Mouse (Mus musculus): ENCODE data around the gene Nptxr. TPM values are rescaled to one million over a fixed set of nuclear protein-coding genes. Genes with fewer than 3 reads are reported as not detected.

The Nptxr gene
- total RNA-seq, 2 experiments from 2014 or later: 0.33 to 0.44 TPM

DNA sequence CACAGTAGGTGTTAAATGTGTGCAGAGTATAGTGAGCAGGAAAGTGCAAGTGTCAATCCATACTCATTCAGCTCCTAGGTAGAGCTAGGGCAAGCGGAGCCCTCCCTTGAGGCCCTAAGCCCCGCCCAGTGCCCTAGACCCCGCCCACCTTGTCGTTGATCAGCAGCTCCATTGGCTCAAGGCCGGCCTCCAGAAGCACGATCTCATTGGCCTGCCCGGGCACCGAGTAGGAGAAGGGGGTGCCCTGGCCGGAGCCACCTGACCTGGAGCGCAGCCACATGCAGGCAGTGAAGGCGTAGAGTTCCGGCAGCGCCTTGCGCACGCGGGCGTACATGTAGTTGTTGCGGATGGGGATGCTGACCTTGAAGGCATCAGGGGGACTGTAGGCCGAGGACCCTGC, 12.1 kb downstream of the Nptxr start:
- ATAC-seq (ENCODE audit: poor library complexity, severe bottlenecking): no peak

DNA sequence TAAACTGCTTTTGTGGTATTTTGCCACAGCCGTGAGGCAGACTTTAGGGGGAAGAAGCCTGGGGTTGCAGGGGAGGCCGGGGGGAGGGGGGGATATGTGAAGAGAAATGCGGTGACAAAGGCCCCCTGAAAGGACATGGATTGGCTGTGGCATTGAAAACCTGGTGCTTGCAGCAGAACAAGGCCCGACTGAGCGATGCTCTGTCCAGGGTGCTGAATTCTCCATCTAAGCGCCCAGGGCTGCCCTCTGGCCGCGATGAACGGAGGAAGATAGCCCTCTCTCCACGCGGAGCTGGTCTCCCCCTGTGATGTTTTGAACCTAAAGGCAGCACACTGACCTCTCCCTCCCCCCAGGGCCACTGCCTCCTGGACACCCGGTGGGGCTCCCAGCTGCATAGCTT, 13.1 kb downstream of the Nptxr start:
- ATAC-seq (ENCODE audit: poor library complexity, severe bottlenecking): no peak

DNA sequence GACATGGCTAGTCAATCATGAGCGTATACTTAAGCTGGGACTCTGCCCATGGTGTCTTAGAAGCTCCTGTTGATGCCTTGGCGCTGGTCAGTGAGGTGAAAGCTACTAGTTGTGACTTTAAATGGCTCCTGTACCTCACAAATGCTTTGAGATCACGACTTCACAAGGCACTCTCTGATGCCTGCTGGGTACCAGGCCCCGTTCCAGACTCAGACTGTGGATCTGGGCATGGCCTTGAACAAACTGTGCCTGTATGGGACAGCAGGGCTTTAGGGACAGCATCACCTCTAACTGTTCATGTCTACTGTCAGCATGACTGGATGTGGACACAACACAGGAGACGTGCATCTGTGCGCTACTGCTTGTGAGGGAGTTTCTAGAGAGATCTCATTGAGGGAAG, 13.7 kb downstream of the Nptxr start:
- ATAC-seq (ENCODE audit: poor library complexity, severe bottlenecking): no peak

DNA sequence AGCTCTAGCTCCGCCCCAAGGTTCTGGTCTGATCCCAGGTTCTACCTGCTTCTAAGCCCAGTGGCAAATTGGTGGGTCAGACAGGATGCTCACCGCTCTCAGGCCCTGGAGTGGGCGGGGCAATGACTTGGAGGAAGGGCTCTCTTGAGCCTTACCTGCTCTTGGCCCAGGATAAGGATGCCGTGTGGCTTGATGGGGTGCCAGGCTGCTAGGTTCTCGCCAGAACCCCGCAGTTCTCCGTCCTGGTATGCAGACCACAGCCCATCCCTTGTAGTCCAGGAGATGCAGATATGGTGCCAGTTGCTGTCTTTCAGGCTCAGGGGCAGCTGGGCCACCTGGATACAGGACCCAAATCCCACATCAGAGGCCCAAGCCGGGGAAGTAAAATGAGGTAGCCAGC, 14.5 kb downstream of the Nptxr start:
- ATAC-seq (ENCODE audit: poor library complexity, severe bottlenecking): no peak

DNA sequence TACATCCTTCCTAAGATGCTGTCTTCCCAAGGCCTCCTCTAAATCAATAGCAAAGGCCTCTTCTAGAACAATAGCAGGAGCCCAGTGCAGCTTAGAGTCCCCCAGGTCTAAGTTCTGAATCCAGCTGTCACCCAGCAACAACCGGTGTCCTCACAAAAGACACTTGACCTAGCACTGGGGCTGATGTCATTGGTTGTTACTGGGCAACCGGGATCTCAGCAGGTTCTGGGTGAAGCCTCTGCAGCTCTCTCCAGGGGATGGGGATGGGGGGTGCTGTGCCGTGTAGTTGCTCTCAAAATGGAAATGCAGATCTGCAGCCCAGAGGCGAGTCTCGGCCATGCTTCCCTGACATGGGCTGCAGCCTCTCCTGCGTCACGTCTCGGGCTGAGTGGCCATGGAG, 16.8 kb downstream of the Nptxr start:
- no peak for ATAC-seq (ENCODE audit: poor library complexity, severe bottlenecking)

DNA sequence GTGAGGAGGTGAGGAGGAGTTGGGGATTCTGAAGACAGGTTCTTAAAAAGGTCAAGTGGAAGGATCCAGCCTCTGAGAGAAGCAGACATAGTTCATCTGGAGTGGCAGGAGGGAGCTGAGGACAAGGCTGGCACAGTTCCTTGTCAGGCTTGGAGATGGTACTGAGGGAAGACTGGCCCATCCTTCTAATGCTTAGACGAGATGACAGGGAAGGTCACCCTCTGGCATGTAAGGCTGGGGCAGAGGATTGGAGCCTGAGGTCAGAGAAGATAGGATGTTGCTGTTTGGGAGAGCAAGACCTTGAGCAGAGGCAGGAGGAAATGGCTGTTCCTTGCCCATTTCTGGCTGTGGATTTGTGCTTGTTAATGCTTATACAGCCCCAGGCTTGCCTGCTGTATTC, 19.5 kb downstream of the Nptxr start:
- ATAC-seq (ENCODE audit: poor library complexity, severe bottlenecking): no peak

DNA sequence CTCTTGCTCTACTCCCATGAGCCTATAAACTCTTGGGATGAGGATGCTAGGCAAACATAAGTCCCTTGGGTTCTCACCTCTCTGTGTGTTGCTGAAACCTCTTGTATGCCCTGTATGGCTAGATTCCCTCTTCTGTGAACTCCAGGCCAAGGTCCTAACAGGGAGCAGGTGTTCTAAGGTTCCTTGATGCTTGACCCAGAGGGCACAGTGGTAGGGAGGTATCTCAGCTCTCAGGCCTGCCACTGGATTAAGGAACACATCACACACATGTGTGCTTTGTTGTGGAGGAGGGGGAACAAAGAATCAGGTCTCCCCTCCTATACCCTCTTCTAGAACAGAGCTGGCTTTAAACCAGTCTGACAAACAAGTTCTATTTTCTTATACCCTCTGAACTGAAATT, 26.8 kb downstream of the Nptxr start, which contains the start of gene Dnal4:
TSS of gene Dnal4 (minus strand) at position 101 of the 400 bp plus-strand sequence.
- ATAC-seq (ENCODE audit: poor library complexity, severe bottlenecking): no peak

DNA sequence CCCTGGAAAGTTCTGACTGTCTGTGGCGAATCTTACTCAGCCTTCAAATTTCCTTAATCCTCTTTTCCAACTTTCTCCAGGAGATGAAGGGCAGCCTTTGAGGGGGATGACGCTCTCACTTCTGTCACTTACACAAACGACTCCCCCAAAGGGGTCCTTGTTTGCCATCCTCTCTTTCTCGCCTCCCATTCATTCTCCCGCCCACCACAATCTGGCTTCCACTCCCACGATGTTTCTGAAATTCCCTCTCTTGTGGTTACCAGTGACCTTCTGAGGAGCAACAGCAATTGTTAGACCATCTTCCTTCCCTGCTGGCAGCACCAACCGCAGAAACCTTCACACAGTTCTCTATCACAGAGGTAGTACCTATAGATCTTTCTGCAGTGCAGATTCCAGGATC, 28.9 kb downstream of the Nptxr start:
- no peak for ATAC-seq (ENCODE audit: poor library complexity, severe bottlenecking)

DNA sequence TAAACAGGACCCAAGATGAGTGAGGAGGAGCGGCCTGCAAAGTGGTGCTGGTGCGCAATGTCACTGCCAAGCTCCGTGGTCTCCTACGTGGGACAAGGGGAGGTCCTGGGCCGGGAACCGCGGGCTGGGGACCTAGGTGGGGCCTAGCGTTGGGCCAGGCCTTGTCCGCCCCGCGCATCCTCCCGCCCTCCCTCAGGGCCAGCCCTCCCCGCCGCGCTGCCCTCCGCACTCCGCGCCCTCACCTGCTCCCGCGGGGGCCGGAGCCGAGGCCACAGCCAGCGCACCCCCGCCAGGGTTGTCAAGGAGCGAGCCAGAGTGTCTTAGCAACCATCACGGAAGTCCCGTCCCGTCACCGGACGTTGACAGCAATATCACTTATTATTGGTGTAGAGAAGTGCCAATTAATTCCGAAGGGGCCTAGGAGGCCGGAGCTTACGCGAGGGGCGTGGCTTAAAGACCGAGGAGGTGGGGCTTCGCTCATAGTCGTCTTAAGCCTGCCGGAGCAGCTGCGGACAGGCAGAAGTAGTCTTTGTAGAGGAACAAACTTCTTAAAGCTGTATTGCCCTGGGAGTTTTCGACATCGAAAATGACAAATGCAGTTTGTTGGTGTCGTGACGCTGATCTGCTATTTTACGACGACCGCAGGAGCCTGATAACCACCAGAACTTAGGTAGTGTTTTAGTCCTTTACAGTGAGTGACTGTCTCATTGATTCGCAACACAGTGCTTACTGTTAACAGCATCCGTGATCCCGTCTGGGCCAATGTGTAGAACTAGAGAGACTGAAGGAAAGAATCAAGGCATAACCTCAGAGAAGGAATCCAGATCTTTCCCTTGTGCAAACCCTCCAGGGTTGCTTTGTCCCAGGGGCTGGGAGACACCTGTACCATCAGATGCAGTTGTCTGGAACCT, 30.2 kb downstream of the Nptxr start:
- peak; percentile 99 for ATAC-seq (ENCODE audit: poor library complexity, severe bottlenecking)

DNA sequence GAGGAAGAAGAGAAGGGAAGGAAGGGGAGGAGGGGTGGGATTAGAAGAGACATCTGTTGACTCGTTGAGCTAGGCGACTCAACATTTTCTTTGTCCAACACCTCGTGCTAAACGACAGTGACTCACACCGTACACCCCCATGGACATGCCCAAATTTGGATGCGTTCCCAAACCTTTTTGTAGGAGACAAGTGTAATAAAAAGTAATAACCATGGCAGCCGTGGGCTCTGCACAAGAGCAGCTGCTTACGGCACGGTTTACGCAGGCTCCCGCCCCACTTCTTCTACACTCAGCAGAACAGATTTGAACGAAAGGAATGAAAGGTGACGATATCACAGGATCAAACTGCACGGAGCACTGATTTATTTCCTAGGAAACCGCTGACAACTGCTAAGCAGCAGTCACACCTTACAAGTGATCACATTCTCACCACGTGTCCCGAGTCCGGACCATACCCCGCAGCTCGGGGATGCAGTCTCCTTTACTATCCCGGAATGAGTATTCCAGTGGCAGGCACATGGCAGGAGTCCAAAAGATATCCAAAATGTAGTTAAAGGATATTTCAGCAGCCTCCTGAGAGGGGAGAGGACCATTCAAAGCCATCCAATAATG, 33.8 kb downstream of the Nptxr start:
- no peak for ATAC-seq (ENCODE audit: poor library complexity, severe bottlenecking)

DNA sequence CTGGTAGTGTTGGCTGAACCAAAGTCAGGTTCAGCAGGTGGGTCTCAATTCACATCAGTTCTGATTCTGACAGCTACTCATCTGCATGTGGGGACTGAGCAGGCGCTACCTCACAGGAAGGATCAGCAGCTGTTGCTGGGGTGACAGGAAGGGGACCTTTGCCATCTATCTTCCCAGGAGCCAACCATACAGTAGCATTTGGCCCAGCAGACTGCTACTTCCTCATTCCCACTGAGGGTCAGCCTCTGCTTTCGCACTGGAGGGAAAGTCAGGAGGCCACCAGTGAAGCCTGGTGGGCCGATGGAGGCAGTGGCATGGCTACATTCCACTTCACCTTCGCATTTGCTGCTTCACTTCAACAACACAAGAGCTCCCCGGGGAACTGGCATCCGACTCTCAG, 36.3 kb downstream of the Nptxr start:
- peak; percentile 79 for ATAC-seq (ENCODE audit: poor library complexity, severe bottlenecking)

DNA sequence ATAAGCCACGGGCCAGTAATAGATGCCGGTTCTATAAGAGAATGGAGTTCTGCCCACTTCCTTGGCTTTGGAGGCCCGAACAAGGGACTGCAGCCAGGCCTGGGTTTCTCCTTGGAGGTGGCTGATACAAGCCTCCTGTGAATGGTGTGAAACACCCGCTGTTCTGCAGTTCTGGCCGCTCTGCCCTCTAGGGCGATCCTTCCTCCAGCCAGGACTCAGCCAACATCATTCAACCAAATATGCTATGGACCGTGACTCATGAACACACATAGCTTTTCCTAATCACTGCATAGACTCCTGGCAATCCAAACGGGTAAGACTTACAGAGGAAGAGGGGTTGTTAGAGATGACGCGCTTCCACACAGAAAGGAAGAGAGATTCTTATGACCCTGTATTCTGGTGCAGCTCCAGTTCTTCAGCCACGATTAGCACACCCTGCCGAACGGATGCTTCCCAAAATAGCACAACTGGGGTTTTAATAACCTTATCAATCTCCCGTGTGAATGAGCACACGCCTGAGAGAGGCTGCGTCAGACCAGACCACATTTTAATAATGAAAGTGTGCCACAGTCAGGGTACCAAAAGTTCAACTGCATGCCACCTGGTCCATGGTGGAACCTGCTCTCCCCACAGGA, 37.1 kb downstream of the Nptxr start:
- no peak for ATAC-seq (ENCODE audit: poor library complexity, severe bottlenecking)

DNA sequence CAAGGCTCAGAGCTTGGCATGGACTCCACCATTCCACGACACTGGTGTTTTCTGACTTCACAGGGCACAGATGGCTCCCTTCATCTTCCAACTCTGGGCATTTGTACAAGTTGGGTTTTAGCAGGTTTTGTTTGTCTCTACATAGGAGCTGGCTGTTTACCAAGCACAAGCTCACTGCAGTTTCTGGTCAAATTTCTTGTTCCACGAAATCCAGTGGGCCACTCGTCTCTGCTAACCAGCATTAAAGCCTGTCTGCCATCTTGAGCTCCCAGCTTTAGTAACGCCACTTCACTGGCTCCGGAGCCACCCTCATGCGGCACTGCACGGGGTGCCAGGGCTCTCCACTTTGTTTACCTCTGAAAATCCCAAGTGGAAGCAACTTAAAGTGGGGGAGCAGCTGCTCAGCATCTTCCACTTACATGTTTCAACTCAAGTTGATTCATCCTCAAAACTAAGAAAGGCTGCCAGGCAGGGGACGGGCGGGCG, 37.9 kb downstream of the Nptxr start:
- no peak for ATAC-seq (ENCODE audit: poor library complexity, severe bottlenecking)

DNA sequence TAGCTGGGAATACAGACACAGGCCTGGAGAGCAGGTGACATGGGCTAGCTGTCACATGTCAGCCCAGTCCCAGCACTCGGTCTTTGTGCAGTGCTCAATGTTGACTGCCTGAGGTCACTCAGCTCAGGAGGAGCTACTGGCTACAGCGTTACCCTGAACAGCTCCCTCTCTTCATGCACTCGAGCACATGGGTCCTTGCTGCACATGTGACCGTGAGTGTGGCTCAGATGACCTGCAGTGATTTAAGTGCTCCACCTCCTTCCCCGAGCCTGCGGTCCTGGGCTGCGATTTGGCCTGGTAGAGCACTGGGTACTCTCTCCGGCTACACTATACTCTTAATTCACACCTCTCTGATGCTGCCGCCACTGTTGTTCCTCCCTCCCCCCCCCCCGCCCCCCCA, 38.4 kb downstream of the Nptxr start:
- no peak for ATAC-seq (ENCODE audit: poor library complexity, severe bottlenecking)

DNA sequence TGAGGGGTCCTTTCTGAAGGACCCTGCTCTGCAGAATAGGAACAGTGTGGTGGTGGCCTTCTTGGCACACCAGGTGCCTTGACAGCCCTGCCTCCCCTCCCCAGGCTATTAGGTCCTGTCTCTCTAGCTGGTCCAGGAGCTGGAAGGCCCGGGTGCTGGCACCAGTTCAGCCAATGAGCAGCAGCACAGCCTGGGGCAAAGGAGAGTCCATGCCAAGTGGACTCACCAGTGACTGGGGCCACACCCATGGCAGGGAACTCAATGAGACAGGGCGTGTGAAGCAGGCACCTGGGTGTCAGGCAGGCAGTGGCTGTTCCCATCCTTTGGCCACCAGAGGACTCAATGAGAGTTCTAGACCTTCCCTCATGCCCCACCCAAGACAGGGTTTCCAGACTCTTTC, 39.2 kb downstream of the Nptxr start:
- no peak for ATAC-seq (ENCODE audit: poor library complexity, severe bottlenecking)

DNA sequence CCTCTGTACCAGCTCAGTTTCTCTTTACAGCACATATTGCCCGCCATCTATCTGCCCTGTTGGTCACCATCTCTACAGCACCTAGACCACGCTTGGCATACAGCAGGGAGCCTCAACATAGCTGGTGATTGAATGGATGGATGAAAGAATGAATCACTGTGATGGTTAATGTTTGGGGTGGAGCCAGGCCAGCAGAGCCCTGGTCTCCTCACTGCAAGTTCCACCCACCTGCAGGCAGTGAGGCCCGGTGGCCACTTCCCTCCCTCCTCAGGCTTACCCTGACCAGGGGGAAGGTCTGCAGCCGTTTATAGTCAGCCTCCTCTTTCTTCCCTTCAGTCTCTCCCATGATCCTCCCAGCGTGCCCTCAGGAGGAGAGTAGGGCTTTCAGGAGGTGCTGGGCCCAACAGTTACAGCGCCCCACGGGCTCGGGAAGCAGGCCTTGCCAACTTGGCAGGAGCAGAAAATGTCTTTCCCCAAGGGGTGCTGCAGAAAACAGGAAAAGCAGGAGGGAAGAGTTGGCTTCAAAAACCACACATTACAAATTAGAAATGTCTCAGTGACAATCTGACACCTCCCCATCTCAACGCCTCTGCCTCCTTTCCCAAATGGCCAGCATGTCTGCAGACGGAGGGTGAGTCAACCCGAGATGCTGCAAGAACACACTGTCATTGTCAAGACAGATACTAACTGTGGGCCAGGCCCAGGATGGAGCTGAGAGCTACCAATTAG, 39.9 kb downstream of the Nptxr start:
- no peak for ATAC-seq (ENCODE audit: poor library complexity, severe bottlenecking)

DNA sequence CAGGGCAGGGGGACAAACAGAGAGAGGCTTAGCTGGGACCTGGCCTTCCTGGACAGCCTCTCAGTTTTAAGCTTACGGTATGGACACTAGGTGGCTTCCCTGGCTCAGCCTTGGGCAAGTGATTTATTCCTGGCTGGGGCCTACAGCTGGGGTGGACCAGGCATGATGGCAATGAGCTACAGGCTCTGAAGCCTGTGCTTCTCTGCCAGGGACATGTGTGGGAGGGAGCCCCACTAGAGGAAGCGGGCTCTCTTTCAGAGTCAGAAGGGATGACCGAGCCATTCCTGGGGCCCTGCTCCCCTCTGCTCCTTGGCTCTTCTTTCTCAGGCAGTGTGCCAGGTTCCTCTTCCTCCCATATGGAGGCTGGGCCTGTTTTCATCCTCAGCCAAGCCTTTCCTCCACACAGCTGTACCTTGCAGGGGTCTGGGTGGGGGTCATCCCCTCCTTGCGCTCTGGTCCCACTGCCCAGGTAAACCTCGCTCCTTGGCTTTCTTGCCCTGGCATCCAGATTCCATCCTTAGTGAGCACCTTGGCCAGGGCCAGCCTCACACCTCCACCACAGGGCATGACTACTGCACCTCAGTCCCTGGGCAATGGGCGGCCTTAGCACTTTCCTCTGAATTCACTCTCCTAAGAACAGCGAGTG, 40.8 kb downstream of the Nptxr start:
- ATAC-seq (ENCODE audit: poor library complexity, severe bottlenecking): no peak

DNA sequence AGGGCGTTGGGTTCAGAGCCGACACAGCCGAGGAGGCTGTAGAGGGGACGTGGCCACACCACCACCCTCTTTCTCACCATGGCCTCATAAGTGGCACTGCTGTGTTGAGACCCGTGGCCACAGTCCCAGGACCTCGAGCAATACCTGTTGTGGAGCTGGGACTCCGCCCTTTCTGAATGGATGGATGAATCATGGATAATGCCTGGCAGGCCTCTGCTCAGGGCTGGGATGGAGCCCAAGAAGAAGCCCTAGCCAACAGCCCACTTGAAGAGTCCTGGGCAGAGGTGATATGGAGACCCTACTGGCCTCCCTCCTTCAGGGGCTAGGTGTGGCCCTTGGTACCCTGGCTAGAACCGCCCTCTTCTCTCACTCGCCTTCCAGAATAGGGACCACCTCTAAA, 41.6 kb downstream of the Nptxr start:
- ATAC-seq (ENCODE audit: poor library complexity, severe bottlenecking): no peak

DNA sequence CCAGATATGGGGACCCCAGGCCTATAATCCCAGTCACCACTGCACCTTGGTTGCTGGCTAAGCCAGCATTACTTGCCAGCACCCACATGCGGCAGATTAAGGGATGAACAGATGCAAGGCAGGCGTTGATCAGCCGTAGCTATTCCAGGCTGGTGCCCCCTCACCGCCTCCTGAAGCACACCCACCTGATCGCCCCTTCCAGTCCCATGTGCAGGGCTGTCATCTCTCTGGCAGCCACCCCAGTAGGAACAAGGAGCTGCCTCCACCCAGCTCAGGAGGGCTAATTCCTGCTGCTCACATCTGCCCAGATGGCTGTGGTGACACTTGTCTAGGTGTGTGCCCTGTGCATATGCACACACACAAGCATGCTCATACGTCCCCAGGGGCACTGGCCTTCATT, 43.6 kb downstream of the Nptxr start:
- ATAC-seq (ENCODE audit: poor library complexity, severe bottlenecking): no peak

DNA sequence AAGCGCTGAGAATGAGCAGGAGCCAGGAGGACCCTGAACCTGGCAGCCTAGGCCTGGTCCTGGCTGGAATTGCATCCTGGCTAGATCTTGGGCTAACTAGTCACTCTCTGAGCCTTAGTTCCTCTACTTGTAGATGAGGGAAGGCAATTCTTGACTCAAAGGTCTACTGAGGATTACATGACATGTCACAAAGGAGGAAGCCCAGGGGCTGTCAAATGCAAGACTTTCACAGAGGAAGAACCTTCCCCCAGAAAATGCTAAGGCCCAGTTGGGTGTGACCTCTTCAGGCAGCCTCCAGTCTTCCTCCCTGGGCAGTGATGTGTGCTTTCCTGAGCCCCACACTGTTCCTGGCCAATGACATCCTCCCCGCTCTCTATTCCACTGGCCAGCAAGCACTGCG, 47.4 kb downstream of the Nptxr start:
- ATAC-seq (ENCODE audit: poor library complexity, severe bottlenecking): peak; percentile 71

Data from megakaryocyte, adult 5-6 weeks (primary cell).